Mouse (Mus musculus) liver, adult 2 months (tissue): ENCODE measurements around the gene Dpm3.

Experiments
- CTCF ChIP-seq: fragments of 200-500 bp; IDR thresholded peaks from 2 replicates; pipeline ENCODE4 v1.5.1; 2011; ENCODE audit warnings: low read depth, low read length, control low read depth
- POLR2A ChIP-seq: fragments of 200-500 bp; IDR thresholded peaks from 2 replicates; pipeline ENCODE4 v1.6.1; 2011; ENCODE audit warnings: low read length, control low read depth; ENCODE audit not compliant: insufficient read depth; ENCODE audit errors: extremely low read depth

DNA sequence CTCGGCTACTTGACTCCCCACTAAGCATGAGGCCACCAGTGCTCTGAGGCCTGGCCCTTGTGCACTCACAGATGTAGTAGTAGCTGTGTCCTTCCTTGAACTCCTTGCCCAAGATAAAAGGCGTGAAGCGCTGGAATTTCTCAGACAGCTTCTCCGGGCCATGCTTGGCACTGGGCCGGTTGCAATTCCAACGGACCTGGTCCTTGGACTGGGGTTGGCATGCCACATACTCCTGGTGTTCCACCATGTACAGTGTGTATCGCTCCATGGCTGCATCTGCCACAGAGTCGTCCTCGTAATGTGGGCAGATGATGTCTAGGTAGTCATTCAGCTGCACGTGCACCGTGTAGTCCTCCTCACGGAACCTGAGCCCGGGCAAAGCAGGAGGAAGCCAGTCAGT is 16.9 kb downstream of the Dpm3 start:
- TF ChIP-seq CTCF = no peak
- no peak for TF ChIP-seq POLR2A
